33 mouse cellular contexts compared by ENCODE assay signal in genomic region chr3:146711084-146711483, GRCm38 (mm10). TPM values are rescaled to one million over a fixed set of nuclear protein-coding genes. Genes with fewer than 3 reads are reported as not detected.
DNase-seq lines count a peak whose midpoint lies in the region; ATAC-seq and TF ChIP-seq lines count a peak whose summit lies in the region.
"Had no signal": no experiment of that assay in that cellular context is flagged by ENCODE, and none has a peak within 500 bp of the region (broad histone marks: within the 10 kb centered on the region; RNA-seq: fewer than 3 reads in every experiment).

No protein-coding gene starts in this region.

- H3K27ac ChIP-seq in layer of hippocampus, adult 2 months: peak overlapping the region; percentile 70
- peak overlapping the region; percentile 67 for H3K27ac ChIP-seq in midbrain, embryonic 15.5 days
- H3K27ac ChIP-seq in midbrain, embryonic 10.5 days (replicated peaks): no peak overlapping the region
- H3K27ac ChIP-seq: heart, embryonic 10.5 days; hindbrain, embryonic 12.5 days; limb, embryonic 13.5 days; liver, embryonic 12.5 days; neural tube, embryonic 13.5 days; stomach, postnatal 0 days had no signal

- H3K4me3 ChIP-seq in layer of hippocampus, adult 2 months: no peak overlapping the region
- no peak overlapping the region for H3K4me3 ChIP-seq in midbrain, embryonic 15.5 days
- no peak overlapping the region for H3K4me3 ChIP-seq in midbrain, embryonic 10.5 days
- H3K4me3 ChIP-seq: heart, embryonic 10.5 days; hindbrain, embryonic 12.5 days; limb, embryonic 13.5 days; liver, embryonic 12.5 days; neural tube, embryonic 13.5 days had no signal

- WGBS in midbrain, embryonic 15.5 days: 77% methylated on average over 7 of the region's 7 CpGs
- WGBS in midbrain, embryonic 10.5 days: 92% methylated on average over 7 of the region's 7 CpGs

- no peaks in the 10 kb centered on the region; the same call in 1 of the 2 replicates for H3K4me1 ChIP-seq in midbrain, embryonic 15.5 days
- H3K4me1 ChIP-seq in midbrain, embryonic 10.5 days: no peaks in the 10 kb centered on the region
- H3K4me1 ChIP-seq: hindbrain, embryonic 12.5 days; liver, embryonic 12.5 days; neural tube, embryonic 13.5 days had no signal

- no peak overlapping the region for H3K9ac ChIP-seq in midbrain, embryonic 15.5 days
- H3K9ac ChIP-seq: hindbrain, embryonic 12.5 days; limb, embryonic 13.5 days; liver, embryonic 12.5 days; liver, postnatal 0 days; neural tube, embryonic 13.5 days had no signal

- H3K4me2 ChIP-seq in midbrain, embryonic 15.5 days: no peak overlapping the region
- H3K4me2 ChIP-seq: hindbrain, embryonic 12.5 days; limb, embryonic 13.5 days; liver, embryonic 12.5 days; neural tube, embryonic 13.5 days had no signal

- no peak for DNase-seq in layer of hippocampus, adult 2 months (ENCODE audit: low spot score in 2 of 2)
- DNase-seq in layer of hippocampus, adult 9-11 months: no peak
- no peak for DNase-seq in midbrain, embryonic 10.5 days (ENCODE audit: low spot score)
- peak; percentile 22 for DNase-seq in brain, embryonic 14.5 days (ENCODE audit: low read depth)
- peak; percentile 5 for DNase-seq in fibroblast of lung, adult 2 months (ENCODE audit: low read depth)
- DNase-seq in kidney, adult 11 months: no peak
- DNase-seq: adrenal gland, postnatal 25 days; B cell, adult 2 months; cerebellum, adult 8-10 months; gastrocnemius, postnatal 25 days; heart, adult 11 months; heart, postnatal 36 days; kidney, postnatal 14 days; liver, postnatal 0 days; lung, postnatal 36 days; spleen, adult 18-20 months; thymus, adult 2 months; thymus, postnatal 4 days had no signal

- H3K36me3 ChIP-seq in midbrain, embryonic 15.5 days (replicated peaks): no peaks in the 10 kb centered on the region
- H3K36me3 ChIP-seq in midbrain, embryonic 10.5 days: no peaks in the 10 kb centered on the region
- H3K36me3 ChIP-seq: heart, embryonic 10.5 days; hindbrain, embryonic 12.5 days; limb, embryonic 13.5 days; liver, embryonic 12.5 days; neural tube, embryonic 13.5 days had no signal

- no peaks in the 10 kb centered on the region for H3K9me3 ChIP-seq in midbrain, embryonic 15.5 days
- no peaks in the 10 kb centered on the region for H3K9me3 ChIP-seq in midbrain, embryonic 10.5 days (replicated peaks)
- H3K9me3 ChIP-seq: heart, embryonic 10.5 days; hindbrain, embryonic 12.5 days; limb, embryonic 13.5 days; liver, embryonic 12.5 days; neural tube, embryonic 13.5 days had no signal

- H3K27me3 ChIP-seq in midbrain, embryonic 15.5 days (replicated peaks): no peaks in the 10 kb centered on the region
- no peaks in the 10 kb centered on the region for H3K27me3 ChIP-seq in midbrain, embryonic 10.5 days (ENCODE audit: low read depth, poor library complexity, severe bottlenecking)
- H3K27me3 ChIP-seq: hindbrain, embryonic 12.5 days; limb, embryonic 13.5 days; liver, embryonic 12.5 days; neural tube, embryonic 13.5 days had no signal

- no peak for TF ChIP-seq POLR2A in brain, embryonic 14.5 days (IDR thresholded peaks at IDR 0.05; ENCODE audit: borderline replicate concordance, extremely low read depth, insufficient read depth, insufficient read length, poor library complexity, severe bottlenecking)

- no peak for TF ChIP-seq CTCF in layer of hippocampus, adult 2 months (conservative IDR thresholded peaks at IDR 0.05)
- no peak for TF ChIP-seq CTCF in brain, embryonic 14.5 days (IDR thresholded peaks at IDR 0.05; ENCODE audit: borderline replicate concordance, extremely low read depth, insufficient read depth, insufficient read length)

- ATAC-seq in midbrain, embryonic 15.5 days (replicated peaks): no peak
- ATAC-seq: intestine, postnatal 0 days; liver, embryonic 12.5 days; liver, postnatal 0 days had no signal

RNA-seq across cellular contexts. Expression of gene Samd13, which starts 25.7 kb away (rescaled TPM):
- under 1 TPM; 0.72 to 0.86 TPM for total RNA-seq in layer of hippocampus, adult 2 months (2021)
- polyA plus RNA-seq in midbrain, embryonic 15.5 days (2015; fragmentation: Nextera tagmentation; extraction: Ambion mirVana): 0.22 and 0.31 TPM in 2 replicates
- polyA plus RNA-seq in midbrain, embryonic 10.5 days (2016; fragmentation: Nextera tagmentation; extraction: Ambion mirVana): 0.72 and 1.5 TPM in 2 replicates
- polyA plus RNA-seq in brain, embryonic 14.5 days (2012; rRNA removed): 0.26 TPM in 1 of 2 replicates, not detected in the other
- total RNA-seq: layer of hippocampus, adult 18-20 months; layer of hippocampus, postnatal 25 days had no signal
- polyA plus RNA-seq: liver, postnatal 0 days; thymus, adult 2 months had no signal

RNA-seq across cellular contexts. Expression of gene 4930503B20Rik, which starts 60.0 kb away (rescaled TPM):
- not detected for total RNA-seq in layer of hippocampus, adult 2 months (2021)
- not detected in 2 replicates for polyA plus RNA-seq in midbrain, embryonic 15.5 days (2015; fragmentation: Nextera tagmentation; extraction: Ambion mirVana)
- polyA plus RNA-seq in midbrain, embryonic 10.5 days (2016; fragmentation: Nextera tagmentation; extraction: Ambion mirVana): not detected in 2 replicates
- polyA plus RNA-seq in brain, embryonic 14.5 days (2012; rRNA removed): 0.08 TPM in 1 of 2 replicates, not detected in the other
- total RNA-seq: adrenal gland, adult 18-20 months; gastrocnemius, adult 18-20 months; gastrocnemius, postnatal 25 days; heart, postnatal 36 days; layer of hippocampus, adult 18-20 months; layer of hippocampus, postnatal 25 days had no signal
- polyA plus RNA-seq: embryonic facial prominence, embryonic 11.5 days; heart, embryonic 10.5 days; hindbrain, embryonic 12.5 days; intestine, postnatal 0 days; kidney, embryonic 14.5 days; limb, embryonic 13.5 days; liver, embryonic 12.5 days; liver, postnatal 0 days; lung, embryonic 16.5 days; neural tube, embryonic 13.5 days; stomach, postnatal 0 days had no signal

Comparison
In these comparisons a context has a peak if more than half of its experiments do, and no peak if none do; other contexts are left out.
1. DNase-seq: peak in brain, embryonic 14.5 days (single experiment) and fibroblast of lung, adult 2 months (single experiment); none in layer of hippocampus, adult 2 months (0 of 2), layer of hippocampus, adult 9-11 months (single experiment), midbrain, embryonic 10.5 days (single experiment) and kidney, adult 11 months (single experiment).